Mouse (Mus musculus) cortical plate, adult 2 months (tissue): ENCODE data around the gene Mtx3.

Experiments
- CTCF ChIP-seq: fragments of 200-500 bp; IDR thresholded peaks from 2 replicates; pipeline ENCODE4 v1.5.1; 2011; ENCODE audit warnings: mild to moderate bottlenecking, control low read depth, low read length; ENCODE audit not compliant: insufficient read depth; ENCODE audit errors: extremely low read depth
- POLR2A ChIP-seq: fragments of 200-500 bp; IDR thresholded peaks from 2 replicates; pipeline ENCODE4 v1.6.1; 2011; ENCODE audit warnings: mild to moderate bottlenecking, low read length, control low read depth; ENCODE audit not compliant: insufficient read depth; ENCODE audit errors: extremely low read depth

GRCm38 (mm10) chr13:92846438-92846837 is 1.9 kb downstream of the Mtx3 start:
- TF ChIP-seq CTCF (no peak), POLR2A (no peak)
